Mouse (Mus musculus): Measurements from ENCODE around the gene Gm3417. TPM values are rescaled to one million over a fixed set of nuclear protein-coding genes. Genes with fewer than 3 reads are reported as not detected.
"Not testable (repeated sequence)": the region's sequence is repeated elsewhere in the genome, so short reads cannot be mapped to it uniquely, and the experiment has no call there.

Gene Gm3417
- polyA plus RNA-seq, 1 experiment from 2014 or later, result 0.42 TPM

DNA sequence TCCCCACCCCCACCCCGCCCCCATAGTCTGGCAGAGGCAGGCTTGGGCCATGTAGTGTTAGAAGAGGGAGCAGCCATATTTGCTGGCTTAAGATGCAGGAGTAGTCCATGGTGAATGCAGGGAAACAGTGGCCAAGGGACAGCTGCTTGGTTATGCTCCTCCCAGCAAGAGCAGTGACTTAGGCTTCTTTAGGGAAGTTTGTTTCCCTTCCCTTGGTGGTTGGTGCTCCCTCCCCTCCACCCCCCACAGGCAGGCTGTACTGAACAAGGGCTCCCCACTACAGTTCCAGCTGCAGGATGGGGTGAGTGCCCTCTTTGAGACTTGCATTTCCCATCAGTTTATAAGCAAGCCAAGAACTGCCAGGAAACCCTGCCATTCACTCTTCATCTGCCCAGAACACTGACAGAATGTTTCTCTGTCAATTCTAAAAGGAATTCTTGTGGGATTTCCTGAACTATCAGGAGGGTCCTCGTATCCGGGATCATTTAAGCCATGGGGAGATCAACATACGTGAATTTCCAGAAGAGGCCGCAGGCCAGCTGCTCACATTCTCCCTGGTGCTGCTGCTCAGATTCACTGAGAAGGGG, 11.6 kb upstream of the Gm3417 start:
- not testable (repeated sequence) for H3K27me3 ChIP-seq (ENCODE audit: low read depth, poor library complexity, severe bottlenecking); H3K9me3 ChIP-seq (replicated peaks); DNase-seq (ENCODE audit: low spot score); H3K36me3 ChIP-seq; H3K4me1 ChIP-seq; H3K27ac ChIP-seq (replicated peaks); H3K4me3 ChIP-seq
- WGBS, result 88% methylated on average over 4 of the region's 5 CpGs

DNA sequence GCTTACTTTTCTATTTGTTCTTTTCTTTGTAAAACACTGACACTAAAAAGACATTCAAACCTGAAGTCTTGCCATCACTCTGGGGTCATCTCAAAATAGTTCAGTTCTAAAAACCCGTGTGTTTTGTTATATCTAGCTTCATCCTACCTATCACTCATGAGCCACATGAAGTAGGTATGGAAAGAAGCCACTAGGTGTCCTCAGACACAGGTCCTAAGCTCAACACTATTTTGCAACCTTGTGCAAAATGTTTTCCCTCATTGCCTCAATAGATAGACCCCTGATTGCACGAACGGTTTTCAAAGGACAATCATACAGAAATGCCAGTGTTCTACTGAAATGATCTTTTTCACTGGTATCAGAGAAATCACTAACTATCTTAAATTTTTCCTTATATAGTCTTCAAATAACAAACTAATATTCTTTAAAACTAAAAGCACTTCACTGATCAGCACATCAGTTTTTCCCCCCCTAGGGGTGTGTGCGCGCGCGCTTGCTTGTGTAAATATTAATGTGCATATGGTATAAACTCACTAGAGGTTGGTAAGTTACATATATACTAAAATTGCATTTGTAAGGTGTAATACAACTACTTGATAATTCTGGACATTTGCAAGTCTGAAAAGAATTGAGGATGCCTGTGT, 750 bp downstream of the Gm3417 start:
- not testable (repeated sequence) for H3K4me1 ChIP-seq; H3K9me3 ChIP-seq (replicated peaks); H3K27me3 ChIP-seq (ENCODE audit: low read depth, poor library complexity, severe bottlenecking); DNase-seq (ENCODE audit: low spot score); H3K36me3 ChIP-seq; H3K27ac ChIP-seq (replicated peaks)
- peak overlapping the region; percentile 39; the same call in 1 of the 2 replicates for H3K4me3 ChIP-seq
- 4% methylated on average over 4 of the region's 7 CpGs for WGBS

DNA sequence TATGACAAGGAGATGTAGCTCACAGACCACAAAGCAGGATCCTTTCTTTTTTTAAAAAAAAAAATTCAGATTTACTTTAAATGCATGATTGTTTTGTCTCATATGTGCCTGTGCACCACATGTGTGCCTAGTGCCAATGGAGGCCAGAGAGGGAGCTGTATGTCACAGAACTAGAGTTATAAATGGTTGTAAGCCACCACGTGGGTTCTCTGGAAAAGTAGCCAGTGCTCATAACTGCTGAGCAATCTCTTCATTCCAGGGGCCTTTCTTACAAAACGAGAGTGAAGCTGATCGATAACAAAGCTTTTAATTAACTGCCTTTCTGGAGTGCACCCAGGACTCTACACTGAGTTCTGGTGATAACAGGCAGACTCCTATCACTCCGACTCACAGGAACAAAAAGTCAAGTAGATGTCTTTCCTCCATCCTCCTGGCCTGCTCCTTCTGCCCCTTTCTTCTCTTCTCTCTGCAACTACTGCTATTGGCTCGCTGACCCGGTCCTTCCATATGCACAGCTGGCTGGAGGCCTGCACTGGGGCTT, 10.1 kb downstream of the Gm3417 start:
- not testable (repeated sequence) for H3K36me3 ChIP-seq; H3K4me1 ChIP-seq; H3K27me3 ChIP-seq (ENCODE audit: low read depth, poor library complexity, severe bottlenecking); H3K27ac ChIP-seq (replicated peaks); DNase-seq (ENCODE audit: low spot score); H3K9me3 ChIP-seq (replicated peaks); H3K4me3 ChIP-seq
- no CpG with 5 or more reads among the region's 6 CpGs for WGBS

DNA sequence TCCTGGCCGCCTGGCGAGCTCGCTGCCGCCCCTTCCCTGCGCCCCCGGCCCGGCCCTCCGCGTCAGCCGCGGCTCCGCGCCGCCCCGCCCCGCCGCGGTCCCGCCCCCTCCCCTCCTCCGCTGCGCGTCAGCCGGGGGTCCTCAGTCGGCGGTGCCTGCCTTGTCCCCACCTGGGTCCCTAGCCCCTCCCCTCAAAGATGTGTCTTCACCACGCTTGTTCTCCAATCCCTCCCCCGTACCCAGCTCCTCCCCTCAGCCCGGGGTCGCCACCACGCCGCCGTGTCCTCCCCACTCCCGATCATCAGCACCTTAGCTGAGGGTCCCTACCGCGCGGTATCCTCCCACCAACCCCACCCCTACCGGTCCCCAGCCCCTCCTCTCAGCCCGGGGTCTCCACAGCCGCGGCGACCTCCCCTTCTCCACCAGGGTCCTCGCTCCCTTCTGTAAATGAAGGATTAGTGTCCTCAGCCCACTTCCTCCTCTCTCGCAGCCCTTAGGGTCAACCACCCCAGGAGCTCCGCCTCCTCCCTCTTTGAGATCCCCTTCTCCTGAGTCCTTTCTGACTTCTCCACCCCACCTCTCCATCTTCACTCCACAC, 16.9 kb downstream of the Gm3417 start:
- DNase-seq (ENCODE audit: low spot score); H3K27me3 ChIP-seq (ENCODE audit: low read depth, poor library complexity, severe bottlenecking); H3K4me3 ChIP-seq; H3K27ac ChIP-seq (replicated peaks); H3K9me3 ChIP-seq (replicated peaks): not testable (repeated sequence)
- WGBS, result no CpG with 5 or more reads among the region's 44 CpGs
- peaks cover 11% of the 10 kb centered on the region; the same call in 1 of the 2 replicates for H3K36me3 ChIP-seq
- peaks cover 12% of the 10 kb centered on the region for H3K4me1 ChIP-seq

DNA sequence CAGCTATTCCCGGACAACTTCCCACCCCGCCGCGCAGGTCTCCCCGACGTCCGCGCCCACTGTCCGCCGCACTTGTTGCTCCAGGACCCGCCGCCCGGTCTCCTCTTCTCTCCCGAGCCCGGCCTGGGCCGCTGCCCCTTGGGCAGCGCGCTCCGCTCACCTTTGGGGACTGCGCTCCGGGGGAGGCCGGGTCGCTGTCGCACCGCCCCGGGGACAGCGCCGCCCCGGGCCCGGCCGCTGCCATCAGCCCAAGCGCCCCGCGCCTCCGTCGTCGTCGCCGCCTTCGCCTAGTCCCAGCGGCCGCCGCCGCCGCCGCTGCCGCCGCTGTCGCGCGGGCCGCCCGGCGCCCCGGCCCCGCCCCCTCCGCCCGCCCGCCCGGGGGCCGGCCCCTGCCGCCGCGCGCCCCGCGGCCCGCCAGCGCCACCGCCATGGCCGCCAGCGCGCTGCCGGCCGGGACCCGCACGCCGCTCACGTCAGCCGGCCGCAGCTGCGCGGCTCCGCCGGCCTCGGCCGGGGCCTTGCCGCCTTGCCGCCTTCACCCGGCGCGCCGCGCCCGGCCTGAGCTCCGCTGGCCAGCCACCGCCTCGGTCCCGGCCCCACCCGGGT, 17.5 kb downstream of the Gm3417 start, which contains the start of gene Phf10:
Gene Phf10, minus strand, starts transcription at position 323 of the 606 bp plus-strand sequence.
- 16% methylated on average over 58 of the region's 100 CpGs for WGBS
- not testable (repeated sequence) for H3K9me3 ChIP-seq (replicated peaks)
- H3K27ac ChIP-seq (replicated peaks), result peak within 1 kb of the TSS; percentile 87

DNA sequence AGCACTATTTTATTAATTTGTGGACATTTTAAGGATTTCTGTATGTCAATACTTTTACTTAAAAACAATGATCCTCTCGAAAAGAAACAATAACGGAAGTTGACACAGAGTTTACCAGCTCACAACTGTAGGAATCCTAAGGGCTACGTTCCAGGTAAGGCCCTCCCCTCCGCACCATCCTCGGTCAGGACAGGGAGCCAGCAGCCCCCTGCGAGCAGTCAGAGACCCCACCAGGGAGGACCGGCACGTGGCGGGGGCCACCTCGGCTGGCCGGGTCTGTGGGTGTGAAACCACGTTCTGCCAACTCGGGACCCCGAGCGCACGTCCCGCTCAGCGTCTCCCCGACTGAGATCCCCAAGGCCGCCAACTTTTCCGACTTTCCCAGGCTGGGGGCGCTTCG, 18.1 kb downstream of the Gm3417 start:
- peak; percentile 40 for DNase-seq (ENCODE audit: low spot score)
- Histone ChIP-seq H3K27ac (replicated peaks) (peak overlapping the region; percentile 87), H3K27me3 (ENCODE audit: low read depth, poor library complexity, severe bottlenecking) (no peaks in the 10 kb centered on the region), H3K4me3 (peak overlapping the region; percentile 77), H3K36me3 (peaks cover 14% of the 10 kb centered on the region; the same call in 1 of the 2 replicates), H3K4me1 (peaks cover 12% of the 10 kb centered on the region), H3K9me3 (replicated peaks) (no peaks in the 10 kb centered on the region)
- under 1% methylated on average over 20 of the region's 23 CpGs for WGBS

More for the DNA sequence above, 17.5 kb downstream of the Gm3417 start, which contains the start of gene Phf10:
- Histone ChIP-seq H3K4me1 (peaks cover 12% of the 10 kb centered on the region), H3K36me3 (peaks cover 14% of the 10 kb centered on the region; the same call in 1 of the 2 replicates), H3K4me3 (peak within 1 kb of the TSS; percentile 77)
- not testable (repeated sequence) for H3K27me3 ChIP-seq (ENCODE audit: low read depth, poor library complexity, severe bottlenecking)
- peak; percentile 54 for DNase-seq (ENCODE audit: low spot score)

DNA sequence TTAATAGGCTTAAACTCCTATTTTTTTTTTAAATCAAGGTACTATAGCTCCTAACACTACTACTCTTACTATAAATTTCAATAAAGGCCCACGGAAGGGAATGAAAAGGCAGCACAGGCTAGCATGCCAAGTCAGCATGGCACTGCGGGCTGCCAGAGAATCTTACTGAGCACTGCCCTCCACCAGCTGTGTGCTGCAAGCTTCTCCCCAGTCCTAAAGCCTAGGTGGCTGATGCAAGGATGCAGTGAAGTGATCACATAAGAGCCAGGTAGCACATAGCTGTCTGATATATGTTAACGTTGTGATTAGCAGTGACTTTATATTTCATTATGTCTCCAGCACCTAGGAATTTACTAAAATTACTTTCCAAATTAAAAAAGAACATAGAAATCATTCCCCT, 18.6 kb downstream of the Gm3417 start:
- peak overlapping the region; percentile 77 for H3K4me3 ChIP-seq
- H3K36me3 ChIP-seq, result peaks cover 14% of the 10 kb centered on the region; the same call in 1 of the 2 replicates
- H3K9me3 ChIP-seq (replicated peaks), result no peaks in the 10 kb centered on the region
- H3K27ac ChIP-seq (replicated peaks), result no peak overlapping the region
- no peak for DNase-seq (ENCODE audit: low spot score)
- H3K4me1 ChIP-seq, result peaks cover 12% of the 10 kb centered on the region
- WGBS, result 34% methylated on average over 3 of the region's 3 CpGs
- no peaks in the 10 kb centered on the region for H3K27me3 ChIP-seq (ENCODE audit: low read depth, poor library complexity, severe bottlenecking)

DNA sequence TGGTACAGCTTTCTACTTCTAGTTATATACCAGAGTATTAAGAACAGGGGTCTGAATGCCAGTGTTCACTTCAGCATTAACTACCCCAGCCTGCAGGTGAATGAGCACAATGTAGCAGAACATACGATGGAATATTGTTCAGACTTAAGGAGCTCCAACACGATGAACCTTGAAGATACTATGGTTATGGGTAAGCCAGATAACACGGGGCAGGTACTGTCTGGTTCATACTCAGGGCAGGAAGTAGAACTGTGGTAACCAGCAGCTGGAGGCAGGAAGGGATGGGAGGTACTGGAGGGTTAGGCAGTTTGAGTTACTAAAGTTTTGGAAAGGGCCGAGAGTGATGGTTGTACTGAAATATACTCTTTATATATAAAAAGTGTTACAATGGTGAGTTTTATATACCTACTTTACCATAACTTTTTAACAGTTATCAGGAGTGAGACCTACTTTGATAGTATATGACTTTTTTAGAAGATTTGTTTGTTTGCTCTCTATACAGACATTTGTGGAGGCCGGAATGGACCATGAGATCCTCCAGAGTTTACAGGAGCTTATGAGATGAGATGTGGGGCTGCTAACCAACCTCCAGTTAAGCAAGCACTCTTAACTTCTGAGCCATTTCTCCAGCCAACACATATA, 19.8 kb downstream of the Gm3417 start:
- peaks cover 21% of the 10 kb centered on the region for H3K36me3 ChIP-seq
- 91% methylated on average over 5 of the region's 5 CpGs for WGBS
- H3K9me3 ChIP-seq (replicated peaks), result no peaks in the 10 kb centered on the region
- H3K4me3 ChIP-seq, result no peak overlapping the region
- no peaks in the 10 kb centered on the region for H3K27me3 ChIP-seq (ENCODE audit: low read depth, poor library complexity, severe bottlenecking)
- no peak for DNase-seq (ENCODE audit: low spot score)
- H3K4me1 ChIP-seq, result peaks cover 12% of the 10 kb centered on the region
- no peak overlapping the region for H3K27ac ChIP-seq (replicated peaks)

DNA sequence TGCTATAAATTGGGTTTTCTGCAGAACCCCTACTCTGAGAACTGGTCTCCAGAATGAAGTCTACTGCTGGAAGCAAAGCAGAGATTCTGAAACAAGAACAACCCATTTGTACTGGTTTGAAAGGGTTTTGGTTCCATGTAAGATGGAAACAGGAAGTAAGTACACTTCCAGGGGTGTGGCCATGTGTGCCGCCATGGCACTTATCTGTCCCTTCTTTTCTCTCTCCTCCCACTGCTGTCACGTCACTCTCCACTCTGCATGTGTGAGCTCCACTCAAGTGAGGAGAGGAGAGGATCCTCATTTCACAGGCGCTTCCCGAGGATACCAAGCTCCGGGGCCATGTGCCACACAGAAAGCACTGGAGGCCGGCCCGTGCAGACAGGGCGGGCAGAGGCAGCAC, 25.1 kb downstream of the Gm3417 start:
- Histone ChIP-seq H3K4me1 (no peaks in the 10 kb centered on the region), H3K27me3 (ENCODE audit: low read depth, poor library complexity, severe bottlenecking) (no peaks in the 10 kb centered on the region), H3K9me3 (replicated peaks) (no peaks in the 10 kb centered on the region), H3K4me3 (no peak overlapping the region), H3K36me3 (peaks cover 69% of the 10 kb centered on the region), H3K27ac (replicated peaks) (no peak overlapping the region)
- no peak for DNase-seq (ENCODE audit: low spot score)
- 91% methylated on average over 8 of the region's 8 CpGs for WGBS

DNA sequence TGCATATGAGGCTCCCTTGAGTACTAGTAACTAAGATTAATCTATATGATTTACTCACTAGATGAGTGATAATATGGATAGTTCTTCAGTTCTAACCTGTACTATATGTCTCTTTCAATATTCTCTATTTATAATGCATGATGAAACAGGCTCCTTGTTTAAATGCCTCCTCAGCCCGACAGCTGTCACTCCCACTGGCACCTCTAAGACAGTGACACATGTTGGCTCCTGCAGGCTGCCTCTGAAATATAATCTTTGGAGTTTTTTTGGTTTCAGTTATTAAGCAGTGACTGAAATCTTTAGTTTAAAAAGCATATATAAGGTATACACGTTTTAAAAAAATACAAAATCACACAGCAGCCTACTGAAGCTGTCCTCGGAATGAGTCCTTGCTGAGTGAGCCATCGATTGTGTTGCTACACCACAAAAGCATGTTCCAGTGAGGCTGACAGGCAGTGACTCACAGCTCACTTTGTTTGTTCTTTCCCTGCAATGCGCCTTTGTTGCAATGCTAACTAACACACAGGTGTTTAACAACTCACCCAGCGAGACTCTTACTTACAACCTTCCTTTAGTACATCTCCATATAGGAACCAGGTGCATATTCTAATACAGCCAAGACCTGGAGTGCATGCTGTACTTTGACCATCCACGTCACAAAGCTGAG, 29.3 kb downstream of the Gm3417 start:
- peaks cover 89% of the 10 kb centered on the region for H3K36me3 ChIP-seq

DNA sequence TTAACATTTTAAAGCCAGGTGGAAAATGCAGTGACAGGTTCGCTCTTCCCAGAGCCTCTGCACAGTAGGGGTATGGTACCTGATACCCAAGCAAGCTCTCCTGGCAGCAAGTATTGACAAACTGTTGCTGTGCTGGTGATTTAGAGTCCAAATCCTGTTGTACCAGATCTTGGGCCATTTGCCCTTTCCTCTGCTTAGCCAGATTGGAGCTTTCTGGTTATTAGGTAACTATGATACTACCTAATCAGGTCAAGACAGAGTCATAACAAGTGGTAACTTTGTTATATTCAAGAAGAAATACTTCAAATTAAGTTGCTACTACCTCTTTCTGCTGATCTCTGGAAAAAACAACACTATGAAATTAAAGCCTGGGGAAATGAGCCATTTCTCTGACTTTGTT, 34.0 kb downstream of the Gm3417 start:
- Histone ChIP-seq H3K4me1 (peaks cover 23% of the 10 kb centered on the region), H3K36me3 (peaks cover 42% of the 10 kb centered on the region), H3K27me3 (ENCODE audit: low read depth, poor library complexity, severe bottlenecking) (no peaks in the 10 kb centered on the region), H3K9me3 (replicated peaks) (no peaks in the 10 kb centered on the region), H3K4me3 (peak overlapping the region; percentile 77; the same call in 1 of the 2 replicates), H3K27ac (replicated peaks) (no peak overlapping the region)
- WGBS, result 95% methylated on average over 1 of the region's 1 CpGs
- DNase-seq (ENCODE audit: low spot score), result no peak

More for the DNA sequence above, 29.3 kb downstream of the Gm3417 start:
- no peak overlapping the region for H3K27ac ChIP-seq (replicated peaks)
- DNase-seq (ENCODE audit: low spot score), result no peak
- H3K9me3 ChIP-seq (replicated peaks), result no peaks in the 10 kb centered on the region
- peaks cover 5% of the 10 kb centered on the region for H3K4me1 ChIP-seq
- no peaks in the 10 kb centered on the region for H3K27me3 ChIP-seq (ENCODE audit: low read depth, poor library complexity, severe bottlenecking)
- 88% methylated on average over 7 of the region's 7 CpGs for WGBS
- no peak overlapping the region for H3K4me3 ChIP-seq

DNA sequence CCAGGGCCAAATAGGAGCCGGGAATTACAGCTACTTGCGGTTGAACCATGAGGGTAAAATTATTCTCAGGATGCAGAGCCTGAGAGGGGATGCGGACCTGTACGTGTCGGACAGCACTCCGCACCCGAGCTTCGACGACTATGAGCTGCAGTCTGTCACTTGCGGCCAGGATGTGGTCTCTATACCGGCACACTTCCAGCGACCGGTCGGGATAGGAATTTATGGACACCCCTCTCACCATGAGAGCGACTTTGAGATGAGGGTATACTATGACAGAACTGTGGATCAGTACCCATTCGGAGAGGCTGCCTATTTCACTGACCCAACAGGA, 34.9 kb downstream of the Gm3417 start:
- Histone ChIP-seq H3K4me3 (peak overlapping the region; percentile 77), H3K4me1 (peaks cover 23% of the 10 kb centered on the region), H3K27ac (replicated peaks) (peak overlapping the region; percentile 85), H3K36me3 (peaks cover 34% of the 10 kb centered on the region), H3K27me3 (ENCODE audit: low read depth, poor library complexity, severe bottlenecking) (no peaks in the 10 kb centered on the region), H3K9me3 (replicated peaks) (no peaks in the 10 kb centered on the region)
- 25% methylated on average over 16 of the region's 16 CpGs for WGBS
- no peak for DNase-seq (ENCODE audit: low spot score)

Measured in midbrain, embryonic 10.5 days (tissue).